Mouse (Mus musculus) lung, embryonic 16.5 days (tissue): ENCODE data around the gene Znrf2. TPM values are rescaled to one million over a fixed set of nuclear protein-coding genes. Genes with fewer than 3 reads are reported as not detected.

Source experiments
- ATAC-seq: fragments of 200-750 bp; cut with Nextera tagmentation; 2 replicates; pipeline ENCODE4 v1.8.0; 2017; ENCODE audit warnings: low read depth, mild to moderate bottlenecking, moderate library complexity
- H3K27ac ChIP-seq: fragments of 300-500 bp; sonication (generic); 2 replicates; pipeline ENCODE4 v1.5.1; 2014; ENCODE audit warnings: mild to moderate bottlenecking, control low read depth, low read length
- H3K27me3 ChIP-seq: fragments of 300-500 bp; sonication (generic); 2 replicates; pipeline ENCODE4 v1.6.1; 2014; ENCODE audit warnings: low read depth, low read length, mixed read lengths; ENCODE audit not compliant: control insufficient read depth, insufficient read depth
- H3K36me3 ChIP-seq: fragments of 300-500 bp; sonication (generic); 2 replicates; pipeline ENCODE4 v1.6.1; 2014; ENCODE audit warnings: low read length; ENCODE audit not compliant: control insufficient read depth, insufficient read depth
- H3K4me1 ChIP-seq: fragments of 300-500 bp; sonication (generic); replicated peaks from 2 replicates; pipeline ENCODE4 v1.6.1; 2014; ENCODE audit warnings: low read length, mixed read lengths; ENCODE audit not compliant: control insufficient read depth, insufficient read depth
- H3K4me2 ChIP-seq: fragments of 300-500 bp; sonication (generic); 2 replicates; pipeline ENCODE4 v1.6.1; 2014; ENCODE audit warnings: low read depth, low read length, control low read depth
- H3K4me3 ChIP-seq: fragments of 300-500 bp; sonication (generic); 2 replicates; pipeline ENCODE4 v1.5.1; 2014; ENCODE audit warnings: mild to moderate bottlenecking, low read length, control low read depth
- H3K9ac ChIP-seq: fragments of 300-500 bp; sonication (generic); 2 replicates; pipeline ENCODE4 v1.6.1; 2014; ENCODE audit warnings: low read length, control low read depth
- H3K9me3 ChIP-seq: fragments of 300-500 bp; sonication (generic); 2 replicates; pipeline ENCODE4 v1.6.1; 2016; ENCODE audit warnings: low read length; ENCODE audit not compliant: control insufficient read depth
- WGBS: fragments of 180-500 bp; shearing (Covaris S2); extraction: QIAGEN DNeasy Blood & Tissue Kit; methylation state at CpG from one replicate; pipeline ENCODE4 v1.1.7; 2014; 5-methylcytosine and 5-hydroxymethylcytosine counted together
- polyA plus RNA-seq: library from polyadenylated mRNA; unstranded; fragments of >200 nt; fragmentation: Nextera tagmentation; extraction: Ambion mirVana; gene quantifications from 2 replicates; pipeline ENCODE4 v1.2.1, GENCODE M21; 2015

The Znrf2 gene
- polyA plus RNA-seq, result 3.3 and 3.4 TPM in 2 replicates

DNA sequence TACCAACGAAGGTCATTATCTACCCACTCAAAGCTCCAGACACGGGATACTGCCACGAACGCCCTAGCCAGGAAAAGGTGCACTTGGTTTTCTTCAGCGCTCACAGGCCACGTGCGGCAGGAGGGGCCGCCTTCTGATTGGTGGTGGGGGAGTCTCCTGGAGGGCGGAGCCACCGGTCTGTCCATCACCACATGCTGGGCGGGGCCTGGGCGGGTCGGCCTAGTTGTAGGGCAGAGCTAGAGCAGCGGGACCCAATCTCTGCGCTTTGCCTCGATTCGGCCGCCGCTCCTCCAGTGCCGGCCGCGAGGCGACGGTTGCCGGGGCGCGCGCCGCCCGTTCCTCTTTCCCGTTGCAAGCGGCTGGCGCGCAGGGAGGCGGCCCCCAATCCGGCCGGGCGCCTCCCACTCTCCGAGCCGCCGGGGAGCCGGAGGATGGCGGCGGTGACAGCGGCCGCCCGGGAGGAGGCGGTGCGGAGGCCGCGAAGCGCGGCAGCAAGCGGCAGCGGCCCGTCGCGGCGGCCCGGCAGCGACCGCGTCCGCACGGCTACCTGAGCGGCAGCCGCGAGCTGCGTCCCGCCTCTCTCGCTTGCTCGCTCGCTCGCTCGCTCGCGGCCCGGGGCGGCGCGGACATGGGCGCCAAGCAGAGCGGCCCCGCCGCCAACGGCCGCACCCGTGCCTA is at the start of gene Znrf2:
Gene Znrf2, plus strand, starts transcription at position 529 of the 678 bp plus-strand sequence.
- peak; percentile 98 for ATAC-seq
- H3K27ac ChIP-seq, result peak within 1 kb of the TSS; percentile 94
- H3K9ac ChIP-seq, result peak within 1 kb of the TSS; percentile 91
- no peaks in the 10 kb centered on the region for H3K27me3 ChIP-seq
- peak within 1 kb of the TSS; percentile 85 for H3K4me3 ChIP-seq
- no peaks in the 10 kb centered on the region for H3K9me3 ChIP-seq
- H3K4me1 ChIP-seq, result peaks cover 28% of the 10 kb centered on the region
- WGBS, result under 1% methylated on average over 44 of the region's 88 CpGs
- peak within 1 kb of the TSS; percentile 65 for H3K4me2 ChIP-seq
- H3K36me3 ChIP-seq, result no peaks in the 10 kb centered on the region

- no peak for ATAC-seq
- Histone ChIP-seq H3K4me1 (peaks cover 7% of the 10 kb centered on the region), H3K9me3 (no peaks in the 10 kb centered on the region), H3K36me3 (no peaks in the 10 kb centered on the region), H3K4me3 (no peak overlapping the region), H3K4me2 (no peak overlapping the region), H3K9ac (no peak overlapping the region), H3K27ac (no peak overlapping the region), H3K27me3 (no peaks in the 10 kb centered on the region)
- 12% methylated on average over 4 of the region's 4 CpGs for WGBS
Measured at GRCm38 (mm10) chr6:54767746-54768145, 49.0 kb upstream of the Znrf2 start.

- no peaks in the 10 kb centered on the region for H3K36me3 ChIP-seq
- H3K9me3 ChIP-seq, result no peaks in the 10 kb centered on the region
- H3K27ac ChIP-seq, result no peak overlapping the region
- H3K4me1 ChIP-seq, result peaks cover 7% of the 10 kb centered on the region
- H3K27me3 ChIP-seq, result no peaks in the 10 kb centered on the region
- H3K4me2 ChIP-seq, result no peak overlapping the region; the same call in 1 of the 2 replicates
- peak; percentile 66 for ATAC-seq
- 50% methylated on average over 4 of the region's 4 CpGs for WGBS
- no peak overlapping the region for H3K4me3 ChIP-seq
- H3K9ac ChIP-seq, result no peak overlapping the region
Measured at GRCm38 (mm10) chr6:54770766-54771165, 46.0 kb upstream of the Znrf2 start.

DNA sequence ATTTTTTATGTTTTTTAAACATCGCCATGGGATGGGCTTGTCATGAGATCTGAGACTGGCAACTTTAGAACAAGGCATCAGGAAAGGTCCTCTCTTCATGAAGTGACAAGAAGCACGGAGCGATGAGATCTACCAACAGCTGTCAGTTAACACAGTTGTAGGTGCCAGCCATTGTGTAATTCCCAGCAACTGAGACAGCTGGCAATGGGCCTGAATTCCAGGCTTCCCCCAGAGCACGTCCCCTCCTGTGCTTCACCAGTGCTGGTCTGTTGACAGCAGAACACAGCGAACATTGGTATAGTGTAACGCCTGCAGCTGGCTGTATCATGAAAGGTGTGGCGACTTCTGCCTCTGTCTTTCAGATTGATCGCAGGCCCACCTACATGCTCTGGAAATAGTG is 45.5 kb upstream of the Znrf2 start:
- Histone ChIP-seq H3K9me3 (no peaks in the 10 kb centered on the region), H3K4me3 (no peak overlapping the region), H3K27me3 (no peaks in the 10 kb centered on the region), H3K4me1 (peaks cover 7% of the 10 kb centered on the region), H3K27ac (no peak overlapping the region), H3K9ac (no peak overlapping the region), H3K4me2 (no peak overlapping the region; the same call in 1 of the 2 replicates), H3K36me3 (no peaks in the 10 kb centered on the region)
- WGBS, result 49% methylated on average over 8 of the region's 8 CpGs
- ATAC-seq, result peak; percentile 92

- ATAC-seq, result no peak
- Histone ChIP-seq H3K4me2 (no peak overlapping the region), H3K36me3 (no peaks in the 10 kb centered on the region), H3K27ac (no peak overlapping the region), H3K9ac (no peak overlapping the region), H3K4me3 (no peak overlapping the region), H3K27me3 (no peaks in the 10 kb centered on the region), H3K4me1 (peaks cover 7% of the 10 kb centered on the region), H3K9me3 (no peaks in the 10 kb centered on the region)
- WGBS, result 91% methylated on average over 5 of the region's 5 CpGs
Measured at GRCm38 (mm10) chr6:54772078-54772477, 44.6 kb upstream of the Znrf2 start.

DNA sequence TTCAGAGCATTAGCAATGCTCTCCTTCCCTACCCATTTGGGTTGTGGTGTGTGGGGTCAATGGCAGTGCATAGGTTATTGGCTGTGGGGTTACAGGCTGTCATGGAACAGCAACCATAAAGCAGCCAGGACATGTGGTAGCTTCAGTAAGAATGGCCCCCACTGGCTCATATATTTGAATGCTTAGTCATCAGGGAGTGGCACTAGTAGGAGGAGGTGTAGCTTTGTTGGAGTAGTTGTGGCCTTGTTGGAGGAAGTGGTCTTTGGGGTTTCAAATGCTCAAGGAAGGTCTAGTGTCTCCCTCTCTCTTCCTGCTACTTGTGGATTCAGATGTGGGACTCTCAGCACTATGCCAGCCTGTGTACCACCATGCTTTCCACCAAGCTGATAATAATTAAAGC is 41.0 kb upstream of the Znrf2 start:
- no peak for ATAC-seq
- Histone ChIP-seq H3K27ac (no peak overlapping the region), H3K9ac (no peak overlapping the region)

DNA sequence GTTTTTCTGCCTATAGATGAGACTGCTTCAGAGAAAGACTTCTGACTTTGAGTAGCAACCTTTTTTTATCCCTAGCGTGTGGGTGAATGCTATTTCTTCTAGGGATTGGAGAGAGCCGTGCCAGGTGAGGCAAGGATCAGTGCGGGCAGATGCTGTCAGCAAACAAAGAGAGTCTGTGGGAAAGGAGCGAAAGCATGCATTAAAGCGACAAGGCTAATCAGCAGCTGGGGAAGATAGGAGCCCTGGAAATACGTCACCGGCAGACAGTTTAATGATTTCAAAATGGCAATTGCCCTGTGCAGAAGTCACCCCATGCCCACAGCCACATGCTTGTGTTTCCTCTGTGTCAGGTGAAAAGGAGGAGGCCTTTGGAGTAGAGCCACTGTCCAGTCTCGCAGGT is 39.1 kb upstream of the Znrf2 start:
- WGBS, result 42% methylated on average over 8 of the region's 8 CpGs
- Histone ChIP-seq H3K27ac (no peak overlapping the region), H3K9ac (no peak overlapping the region), H3K4me1 (no peaks in the 10 kb centered on the region), H3K9me3 (no peaks in the 10 kb centered on the region), H3K4me2 (no peak overlapping the region), H3K36me3 (no peaks in the 10 kb centered on the region), H3K27me3 (no peaks in the 10 kb centered on the region), H3K4me3 (no peak overlapping the region)
- no peak for ATAC-seq

More for the DNA sequence above, 41.0 kb upstream of the Znrf2 start:
- H3K4me2 ChIP-seq, result no peak overlapping the region
- peaks cover 7% of the 10 kb centered on the region for H3K4me1 ChIP-seq
- no peaks in the 10 kb centered on the region for H3K9me3 ChIP-seq
- no peaks in the 10 kb centered on the region for H3K27me3 ChIP-seq
- no peaks in the 10 kb centered on the region for H3K36me3 ChIP-seq
- no peak overlapping the region for H3K4me3 ChIP-seq

DNA sequence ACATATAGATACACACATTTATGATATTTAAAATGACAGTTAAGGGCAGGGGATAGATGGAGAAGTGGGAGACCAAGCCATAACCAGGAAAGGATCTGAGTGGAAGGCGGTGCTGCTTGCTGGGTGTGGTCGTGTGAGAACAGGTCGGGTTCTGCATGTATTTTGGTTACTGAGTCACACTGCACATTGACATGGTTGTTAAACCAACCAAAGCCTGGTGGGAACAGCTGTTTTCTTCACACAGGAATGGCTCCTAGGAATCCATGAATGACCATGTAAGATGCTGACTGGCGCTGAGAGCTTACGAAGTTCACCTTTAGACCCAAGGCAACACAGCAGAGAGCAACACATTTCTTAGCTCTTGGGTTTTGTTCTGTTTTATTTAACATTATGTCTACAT is 36.7 kb upstream of the Znrf2 start:
- ATAC-seq, result no peak

GRCm38 (mm10) chr6:54780569-54781304 is 36.0 kb upstream of the Znrf2 start:
- no peak for ATAC-seq
- H3K9me3 ChIP-seq, result no peaks in the 10 kb centered on the region
- H3K36me3 ChIP-seq, result no peaks in the 10 kb centered on the region
- no peaks in the 10 kb centered on the region for H3K27me3 ChIP-seq
- WGBS, result 58% methylated on average over 5 of the region's 5 CpGs
- no peaks in the 10 kb centered on the region for H3K4me1 ChIP-seq
- H3K4me3 ChIP-seq, result no peak overlapping the region
- H3K4me2 ChIP-seq, result no peak overlapping the region
- no peak overlapping the region for H3K9ac ChIP-seq
- no peak overlapping the region for H3K27ac ChIP-seq

More for the DNA sequence above, 36.7 kb upstream of the Znrf2 start:
- no peak overlapping the region for H3K4me3 ChIP-seq
- H3K9me3 ChIP-seq, result no peaks in the 10 kb centered on the region
- H3K4me1 ChIP-seq, result no peaks in the 10 kb centered on the region
- no peak overlapping the region for H3K9ac ChIP-seq
- no peak overlapping the region for H3K27ac ChIP-seq
- WGBS, result 77% methylated on average over 5 of the region's 5 CpGs
- no peaks in the 10 kb centered on the region for H3K36me3 ChIP-seq
- H3K27me3 ChIP-seq, result no peaks in the 10 kb centered on the region
- H3K4me2 ChIP-seq, result no peak overlapping the region
